Comparison of ENCODE assay signal across 8 mouse cellular contexts in genomic region chr2:140067516-140067915, GRCm38 (mm10). TPM values are rescaled to one million over a fixed set of nuclear protein-coding genes. Genes with fewer than 3 reads are reported as not detected.
DNase-seq lines count a peak whose midpoint lies in the region; ATAC-seq and TF ChIP-seq lines count a peak whose summit lies in the region.

No protein-coding gene starts in this region.

- peak overlapping the region in 2 of 3 experiments; percentile 78 to 92 for H3K4me3 ChIP-seq in CH12.LX (replicated peaks in 1 of 3; ENCODE audit: low read depth in 2 of 3, low read length in 2 of 3, poor library complexity in 1 of 3)
- H3K4me3 ChIP-seq in hindbrain, embryonic 15.5 days = peak overlapping the region; percentile 78
- peak overlapping the region; percentile 98; the same call in 1 of the 2 replicates for H3K4me3 ChIP-seq in limb, embryonic 15.5 days

- dilution Hi-C loops in CH12.LX (cut with MboI; ENCODE audit: extremely low pct_ligation_motif_present, extremely low pct_unique_long_range_greater_than_20kb, low sequenced_read_pairs) = no loop called here

- in situ Hi-C loops in CH12.LX (cut with MboI; ENCODE audit: low pct_ligation_motif_present, low pct_unique_long_range_greater_than_20kb, low sequenced_read_pairs) = no loop called here

- TF ChIP-seq CTCF in CH12.LX (conservative IDR thresholded peaks at IDR 0.05 in 1 of 2, IDR thresholded peaks at IDR 0.05 in 1 of 2; ENCODE audit: low read depth in 2 of 2, low read length in 2 of 2) = no peak

- no peak for TF ChIP-seq RAD21 in CH12.LX (IDR thresholded peaks at IDR 0.05; ENCODE audit: low read depth, low read length)

- WGBS in hindbrain, embryonic 15.5 days = 64% methylated on average over 4 of the region's 4 CpGs
- WGBS in limb, embryonic 15.5 days = 52% methylated on average over 4 of the region's 4 CpGs

- peaks cover 0 to 16% of the 10 kb centered on the region in 2 experiments for H3K36me3 ChIP-seq in CH12.LX (replicated peaks in 1 of 2; ENCODE audit: control insufficient read depth in 1 of 2, insufficient read depth in 1 of 2, low read length in 1 of 2)
- H3K36me3 ChIP-seq in hindbrain, embryonic 15.5 days = no peaks in the 10 kb centered on the region
- H3K36me3 ChIP-seq in limb, embryonic 15.5 days = no peaks in the 10 kb centered on the region

- peak; percentile 4 for DNase-seq in cerebellum, adult 9-11 months
- DNase-seq in cerebellum, postnatal 36 days = no peak
- DNase-seq in CH12.LX (ENCODE audit: extremely low read depth) = peak; percentile 31
- no peak for DNase-seq in spleen, adult 12 weeks (ENCODE audit: low spot score)
- no peak for DNase-seq in urinary bladder, adult 2 months (ENCODE audit: low spot score)
- no peak for DNase-seq in cerebellum, adult 9-10 months

- peaks cover 4 to 15% of the 10 kb centered on the region in 2 experiments; a peak in 3 of 4 replicates for H3K4me1 ChIP-seq in CH12.LX (ENCODE audit: control insufficient read depth in 1 of 2, insufficient read depth in 2 of 2)
- peaks cover 17% of the 10 kb centered on the region for H3K4me1 ChIP-seq in hindbrain, embryonic 15.5 days (replicated peaks)
- H3K4me1 ChIP-seq in limb, embryonic 15.5 days = peaks cover 6% of the 10 kb centered on the region; the same call in 1 of the 2 replicates

- no peak for ATAC-seq in hindbrain, embryonic 15.5 days (ENCODE audit: low FRiP score, low read depth)
- ATAC-seq in limb, embryonic 15.5 days (ENCODE audit: insufficient number of reproducible peaks, low FRiP score, low TSS enrichment, low read depth) = no peak

- no peak for TF ChIP-seq EP300 in CH12.LX (IDR thresholded peaks at IDR 0.05; ENCODE audit: low read length)

- H3K79me2 ChIP-seq in CH12.LX (replicated peaks; ENCODE audit: control insufficient read depth, extremely low read depth, insufficient read depth, poor library complexity, severe bottlenecking) = peaks cover 14% of the 10 kb centered on the region

- peak overlapping the region; percentile 87 for H3K4me2 ChIP-seq in CH12.LX (ENCODE audit: insufficient read depth, low read depth, poor library complexity, severe bottlenecking)
- H3K4me2 ChIP-seq in hindbrain, embryonic 15.5 days = peak overlapping the region; percentile 77
- H3K4me2 ChIP-seq in limb, embryonic 15.5 days = peak overlapping the region; percentile 79; the same call in 1 of the 2 replicates

- H3K9me3 ChIP-seq in CH12.LX (replicated peaks; ENCODE audit: low read length) = no peaks in the 10 kb centered on the region
- no peaks in the 10 kb centered on the region for H3K9me3 ChIP-seq in hindbrain, embryonic 15.5 days
- no peaks in the 10 kb centered on the region for H3K9me3 ChIP-seq in limb, embryonic 15.5 days

- H3K27me3 ChIP-seq in CH12.LX (replicated peaks) = peaks cover 1% of the 10 kb centered on the region
- no peaks in the 10 kb centered on the region for H3K27me3 ChIP-seq in hindbrain, embryonic 15.5 days
- H3K27me3 ChIP-seq in limb, embryonic 15.5 days = no peaks in the 10 kb centered on the region

- H3K27ac ChIP-seq in CH12.LX (ENCODE audit: insufficient read depth, low read depth) = no peak overlapping the region
- peak overlapping the region; percentile 93; the same call in 1 of the 2 replicates for H3K27ac ChIP-seq in hindbrain, embryonic 15.5 days (replicated peaks)
- no peak overlapping the region for H3K27ac ChIP-seq in limb, embryonic 15.5 days

- no peak for TF ChIP-seq POLR2A in CH12.LX (IDR thresholded peaks at IDR 0.05; ENCODE audit: low read depth, low read length)

- peak overlapping the region; percentile 67 for H3K9ac ChIP-seq in CH12.LX (ENCODE audit: insufficient read depth, low read depth)
- peak overlapping the region; percentile 63; the same call in 1 of the 2 replicates for H3K9ac ChIP-seq in hindbrain, embryonic 15.5 days
- H3K9ac ChIP-seq in limb, embryonic 15.5 days = no peak overlapping the region

TF ChIP-seq in CH12.LX, 34 proteins besides CTCF, POLR2A, EP300 and RAD21:
- TF ChIP-seq ZNF384 (IDR thresholded peaks at IDR 0.05; ENCODE audit: low read depth, low read length) (no peak), USF1 (IDR thresholded peaks at IDR 0.05; ENCODE audit: low read depth, low read length) (no peak), NRF1 (IDR thresholded peaks at IDR 0.05; ENCODE audit: low read depth, low read length) (no peak), TBP (conservative IDR thresholded peaks at IDR 0.05; ENCODE audit: low read depth, low read length) (no peak), ELF1 (IDR thresholded peaks at IDR 0.05; ENCODE audit: low read depth, low read length) (no peak), KAT2A (IDR thresholded peaks at IDR 0.05; ENCODE audit: insufficient replicate concordance, low read length) (no peak), E2F4 (IDR thresholded peaks at IDR 0.05; ENCODE audit: insufficient replicate concordance, low read depth, low read length) (no peak), MAZ (IDR thresholded peaks at IDR 0.05; ENCODE audit: low read depth, low read length) (no peak), ZC3H11A (IDR thresholded peaks at IDR 0.05; ENCODE audit: low read depth, low read length) (no peak), MXI1 (IDR thresholded peaks at IDR 0.05; ENCODE audit: low read depth, low read length) (no peak), TCF12 (IDR thresholded peaks at IDR 0.05; ENCODE audit: low read depth, low read length) (no peak), MAX (IDR thresholded peaks at IDR 0.05; ENCODE audit: low read length) (no peak)

RNA-seq across cellular contexts. Expression of gene Tasp1, which starts 0.9 kb away (rescaled TPM):
- total RNA-seq in CH12.LX (2012; rRNA removed) = 28.9 and 30.6 TPM in 2 replicates
- total RNA-seq in CH12.LX (2014; rRNA removed) = 64.5 and 75.2 TPM in 2 replicates
- polyA plus RNA-seq in CH12.LX (2012; ENCODE audit: insufficient read length, low read depth) = 28.8 and 30.5 TPM in 2 replicates
- 19.9 and 20.5 TPM in 2 replicates for polyA plus RNA-seq in hindbrain, embryonic 15.5 days (2015; fragmentation: Nextera tagmentation; extraction: Ambion mirVana)
- 20.4 and 24.0 TPM in 2 replicates for polyA plus RNA-seq in limb, embryonic 15.5 days (2015; fragmentation: Nextera tagmentation; extraction: Ambion mirVana)
- polyA plus RNA-seq in urinary bladder, adult 2 months (2012; rRNA removed) = 9.6 and 9.7 TPM in 2 replicates

Comparison
In these comparisons a context has a peak if more than half of its experiments do, and no peak if none do; other contexts are left out.
1. DNase-seq: peak in cerebellum, adult 9-11 months (single experiment) and CH12.LX (single experiment); none in cerebellum, postnatal 36 days (0 of 2), spleen, adult 12 weeks (single experiment), urinary bladder, adult 2 months (single experiment) and cerebellum, adult 9-10 months (single experiment).
2. Peak in every context shown above with its lines, with median percentiles within 50 percentile points of each other: H3K4me2 ChIP-seq and H3K4me3 ChIP-seq.